Mouse (Mus musculus): Measurements from ENCODE around the gene Pptc7.
A peak's percentile ranks its signal among the peaks of the same experiment; 100 is the strongest.

The Pptc7 gene

DNA sequence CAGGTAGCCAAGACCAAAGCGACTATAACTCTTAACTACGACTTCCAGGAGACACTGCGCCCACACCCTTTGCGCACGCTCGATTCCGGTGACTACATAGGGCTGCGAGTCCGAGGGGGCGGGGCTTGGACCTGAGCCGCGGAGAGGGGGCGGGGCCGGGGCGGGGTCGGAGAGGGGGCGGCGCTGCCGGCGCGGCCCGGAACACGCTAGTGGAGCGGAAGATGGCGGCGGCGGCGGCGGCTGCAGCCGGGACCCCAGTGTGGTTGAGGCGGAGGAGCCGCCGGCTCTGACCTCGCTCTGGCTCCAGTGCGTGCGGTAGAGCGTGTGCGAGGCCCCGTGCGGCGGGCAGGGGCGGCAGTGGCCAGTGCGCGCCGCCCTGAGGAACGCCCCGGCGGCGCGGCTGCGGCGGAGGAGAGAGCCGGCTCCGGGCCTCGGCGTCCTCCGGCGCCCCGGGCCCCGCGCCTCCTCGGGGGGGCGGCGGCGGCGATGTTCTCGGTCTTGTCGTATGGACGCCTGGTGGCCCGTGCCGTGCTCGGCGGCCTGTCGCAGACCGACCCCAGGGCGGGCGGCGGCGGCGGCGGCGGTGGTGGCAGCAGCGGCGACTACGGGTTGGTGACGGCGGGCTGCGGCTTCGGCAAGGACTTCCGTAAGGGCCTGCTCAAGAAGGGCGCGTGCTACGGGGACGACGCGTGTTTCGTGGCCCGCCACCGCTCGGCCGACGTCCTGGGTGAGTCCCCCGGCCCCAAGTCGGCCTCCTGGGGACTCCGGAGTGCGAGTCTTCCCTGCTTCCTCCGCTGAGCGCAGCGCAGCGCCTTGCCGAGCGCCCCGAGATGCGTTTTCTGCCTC lies at the start of gene Pptc7:
Gene Pptc7 (plus strand): TSS at position 183 of the 846 bp plus-strand sequence.
- peak; percentile 92 for DNase-seq (ENCODE audit: extremely low spot score)

DNA sequence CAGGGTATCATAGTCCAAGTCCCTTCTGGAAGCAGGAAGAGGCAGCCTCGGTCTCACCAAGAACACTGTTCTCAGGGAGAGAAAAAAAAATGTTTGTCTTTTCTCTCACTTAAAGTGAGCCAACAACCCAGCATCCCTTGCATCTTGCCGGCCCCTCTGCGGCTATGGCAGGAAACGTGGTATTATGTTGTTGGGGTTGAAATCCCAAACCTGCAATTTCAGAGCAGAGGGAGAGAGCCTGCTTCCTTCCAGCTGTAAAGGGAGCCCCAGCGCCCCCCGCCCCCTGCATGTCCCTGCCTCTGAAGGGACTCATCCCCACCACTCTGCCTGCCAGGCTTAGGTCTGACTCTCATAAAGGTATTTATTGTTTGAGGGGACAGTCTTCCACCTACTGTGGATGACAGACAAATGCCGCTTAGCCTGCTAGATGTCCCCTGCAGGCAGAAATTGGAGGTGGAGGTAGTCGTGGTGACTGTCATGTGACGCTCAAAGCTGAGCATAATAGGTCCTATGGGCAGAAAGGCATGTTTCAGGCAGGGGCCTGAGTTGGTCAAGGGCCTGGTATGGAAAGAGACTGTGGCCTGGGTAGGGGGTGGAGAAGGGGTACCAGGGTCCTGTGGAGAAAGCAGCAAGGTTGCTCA lies 48.8 kb upstream of the Pptc7 start:
- DNase-seq (ENCODE audit: extremely low spot score) = no peak

DNA sequence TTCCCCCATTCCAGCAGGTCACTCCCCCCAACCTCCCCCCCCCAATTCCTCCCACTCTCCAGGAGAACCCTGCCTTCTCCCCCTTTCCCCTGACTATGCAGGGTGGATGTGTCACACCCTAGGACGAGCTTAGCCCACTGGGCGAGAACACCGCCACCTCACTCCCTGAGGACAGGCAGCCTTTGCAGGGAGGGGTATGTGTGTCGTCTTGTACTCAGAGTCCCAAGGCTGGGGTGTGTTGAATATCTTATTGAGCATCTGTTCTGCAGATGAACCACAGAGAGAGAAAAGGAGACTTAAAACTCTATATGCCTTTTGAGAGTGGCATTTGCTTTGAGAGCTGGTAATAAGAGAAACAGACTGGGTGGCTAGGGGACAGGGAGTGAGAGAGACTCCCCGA lies 47.0 kb upstream of the Pptc7 start:
- no peak for DNase-seq (ENCODE audit: extremely low spot score)

DNA sequence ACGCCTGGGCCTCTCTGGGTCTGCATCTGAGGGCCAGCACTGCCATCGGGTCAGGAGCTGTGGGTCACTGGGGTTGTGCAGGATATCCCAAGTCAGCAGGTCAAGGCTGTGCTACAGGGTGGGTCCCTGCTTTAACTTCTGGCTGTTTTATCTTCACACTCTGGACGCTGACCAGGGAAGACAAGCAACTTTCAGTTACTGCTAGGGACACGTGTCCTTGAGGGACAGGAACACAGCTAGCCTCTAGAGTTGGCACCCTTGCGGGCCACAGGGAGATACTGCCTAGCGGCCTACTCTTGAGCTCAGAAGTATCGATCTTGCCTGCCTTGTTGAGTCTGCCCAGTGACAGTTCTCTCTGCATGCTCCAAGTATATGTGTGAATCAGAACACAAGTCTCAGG lies 44.5 kb upstream of the Pptc7 start:
- no peak for DNase-seq (ENCODE audit: extremely low spot score)

DNA sequence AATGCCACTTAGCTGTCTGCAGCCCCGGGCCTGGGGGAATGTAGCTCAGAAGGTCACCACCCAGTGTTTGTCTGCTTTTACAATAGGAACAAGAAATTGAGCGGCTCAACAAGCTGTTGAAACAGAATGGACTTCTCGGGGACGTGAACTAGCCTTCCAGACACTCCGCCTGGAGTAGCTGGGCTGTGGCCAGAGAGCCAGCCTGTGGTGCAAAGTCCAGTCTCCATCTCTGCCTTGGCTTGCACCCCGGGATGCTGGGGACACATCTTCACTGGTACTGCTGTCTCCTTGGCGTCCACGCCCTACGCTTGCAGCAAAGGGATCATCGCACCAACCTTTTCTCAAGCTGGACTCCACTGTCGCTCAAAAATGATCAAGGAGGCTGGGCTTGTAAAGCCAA lies 43.6 kb upstream of the Pptc7 start:
- no peak for DNase-seq (ENCODE audit: extremely low spot score)

DNA sequence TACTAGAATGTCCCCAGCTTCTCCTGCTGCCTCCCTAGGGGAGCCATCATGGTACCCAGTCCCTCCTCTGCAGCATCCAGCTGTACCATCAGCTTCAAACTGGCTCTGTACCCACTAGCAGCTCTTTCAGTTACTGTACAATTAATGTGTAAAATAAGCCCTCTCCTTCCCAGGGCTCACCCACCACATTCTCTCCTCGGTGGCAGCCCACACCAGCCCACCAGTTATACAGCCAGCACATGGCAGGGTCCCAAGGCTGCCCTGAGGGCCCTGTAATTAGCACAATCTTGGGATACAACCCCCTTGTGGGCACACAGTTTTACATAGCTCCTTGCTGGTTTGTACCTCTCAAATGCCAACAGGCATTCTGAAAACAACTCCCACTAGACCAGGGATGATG lies 43.2 kb upstream of the Pptc7 start:
- no peak for DNase-seq (ENCODE audit: extremely low spot score)

DNA sequence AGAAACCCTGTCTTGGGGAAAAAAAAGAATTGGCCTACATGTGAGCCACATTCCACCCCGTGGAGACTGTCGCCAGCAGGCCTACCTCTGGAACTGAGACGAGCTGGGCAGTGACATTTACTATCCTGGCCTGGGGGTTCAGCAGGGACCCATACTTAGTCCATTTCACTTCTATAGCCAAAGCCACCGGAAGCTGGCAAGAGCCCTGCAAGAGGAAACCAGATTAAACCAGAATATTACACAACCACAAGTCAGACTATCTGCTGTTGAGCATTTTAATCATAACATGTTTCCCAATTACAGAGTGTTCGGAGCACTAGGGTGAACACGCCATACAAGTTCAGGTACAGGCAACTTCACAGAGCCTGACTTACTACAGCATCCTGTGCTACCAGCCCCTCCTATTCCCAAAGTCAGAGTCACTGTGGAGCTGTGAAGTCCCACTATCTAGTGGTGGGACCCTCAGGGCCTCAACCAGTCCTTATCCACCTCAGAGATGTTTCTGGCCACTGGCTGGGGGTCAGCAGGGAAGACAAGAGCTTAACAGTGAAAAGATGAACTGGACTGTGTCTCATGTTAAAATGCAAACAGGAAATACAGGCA lies 41.5 kb upstream of the Pptc7 start:
- DNase-seq (ENCODE audit: extremely low spot score) = no peak

DNA sequence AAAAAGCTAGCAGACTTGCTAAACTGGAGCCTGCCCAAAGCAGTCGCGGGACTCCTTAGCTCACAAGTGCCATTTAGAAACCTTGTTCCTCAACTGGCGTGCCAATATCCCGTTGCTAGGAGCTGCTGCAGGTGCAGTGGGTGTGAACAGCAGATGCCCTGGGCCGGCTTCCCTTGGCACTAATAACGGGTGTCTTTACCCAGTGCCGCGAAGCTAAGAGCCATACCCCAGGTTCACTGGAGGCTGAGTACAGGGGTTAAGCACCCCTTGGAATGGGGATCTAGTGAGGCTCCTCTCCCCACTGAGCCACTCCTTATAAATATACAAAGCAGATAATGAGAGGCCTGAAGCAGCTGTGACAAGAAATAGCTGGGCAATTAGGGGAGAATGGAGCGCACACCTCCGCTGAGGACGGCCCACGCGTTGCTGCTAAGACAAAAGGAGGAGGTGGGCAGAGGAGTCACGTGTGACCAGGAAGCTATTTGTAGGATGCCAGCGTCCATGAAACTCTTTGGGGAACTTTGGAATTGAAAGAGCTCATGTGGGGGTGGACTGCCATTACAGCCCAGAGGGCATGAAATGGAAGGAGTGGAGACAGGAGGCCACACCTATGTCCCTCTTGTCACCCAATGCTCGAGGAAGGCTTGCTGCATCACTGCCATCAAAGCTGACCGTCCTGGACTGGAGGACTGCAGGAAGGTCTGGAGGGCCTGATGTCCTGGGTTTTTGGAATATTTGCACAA lies 40.2 kb upstream of the Pptc7 start:
- no peak for DNase-seq (ENCODE audit: extremely low spot score)

DNA sequence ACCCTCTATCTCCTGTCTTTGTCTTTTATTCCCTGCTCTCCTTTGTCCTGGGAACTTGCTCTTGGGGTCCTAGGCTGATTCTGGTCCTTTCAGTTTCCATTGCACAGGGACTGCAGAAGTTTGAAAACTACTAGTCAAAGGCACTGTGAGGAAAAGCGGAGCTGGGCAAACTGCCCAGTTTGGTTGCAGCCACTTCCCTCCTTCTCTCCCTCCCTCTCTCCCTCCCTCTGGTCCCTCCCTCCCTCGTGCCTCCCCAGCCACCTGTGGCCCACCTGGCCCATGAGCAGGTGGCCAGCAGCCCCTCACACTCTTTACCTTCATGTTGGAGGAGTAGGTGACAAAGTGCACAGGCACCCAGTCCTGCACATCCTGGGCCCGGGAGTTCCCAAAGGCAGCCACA lies 39.0 kb upstream of the Pptc7 start:
- no peak for DNase-seq (ENCODE audit: extremely low spot score)

DNA sequence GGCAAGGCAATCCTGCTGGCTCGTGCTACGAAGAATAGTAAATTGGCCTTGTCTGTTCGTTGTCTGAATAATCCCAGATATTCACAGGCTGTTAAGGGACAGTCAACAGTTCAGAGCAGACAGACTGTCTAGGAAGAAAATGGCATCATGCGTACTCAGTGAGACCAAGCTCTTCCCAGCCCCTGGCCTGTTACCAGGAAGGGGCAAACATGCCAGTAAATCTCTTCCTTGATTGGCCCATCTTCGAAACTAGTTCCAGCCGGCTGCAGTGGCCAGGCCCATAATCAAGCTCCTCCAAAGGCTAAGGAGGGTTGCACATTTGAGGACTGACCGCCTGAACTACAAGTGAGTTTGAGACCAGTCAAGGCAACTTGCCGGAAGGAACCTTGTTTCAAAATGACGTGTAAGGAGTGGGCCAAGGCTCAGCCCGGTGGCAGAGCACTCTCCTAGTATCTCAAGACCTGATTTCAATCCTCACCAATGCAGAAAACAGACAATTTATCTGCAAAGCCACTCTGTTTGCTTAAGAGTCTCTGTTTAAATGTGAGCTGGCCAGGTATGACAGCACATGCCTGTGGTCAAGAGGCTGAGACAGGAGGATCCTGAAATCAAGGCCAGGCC lies 37.5 kb upstream of the Pptc7 start:
- DNase-seq (ENCODE audit: extremely low spot score) = no peak

DNA sequence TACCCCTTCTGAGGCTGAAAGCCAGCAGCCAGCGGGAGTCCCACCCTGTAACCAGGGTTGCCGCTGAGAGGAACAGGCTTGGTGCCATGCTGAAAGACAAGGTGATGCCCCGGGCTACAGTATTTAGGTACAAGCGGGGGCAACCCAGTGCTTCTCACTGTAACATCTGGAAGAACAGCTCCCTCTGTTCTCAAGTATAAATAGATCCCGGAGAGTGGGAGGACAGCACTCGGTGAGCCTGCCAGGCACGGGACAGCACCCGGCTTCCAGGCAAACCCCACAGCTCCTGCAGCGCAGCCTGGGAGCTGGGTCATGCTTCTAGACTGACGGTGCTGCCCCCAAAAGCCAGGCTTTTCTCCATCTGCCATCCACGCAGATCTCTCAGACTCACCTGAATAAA lies 36.6 kb upstream of the Pptc7 start:
- DNase-seq (ENCODE audit: extremely low spot score) = no peak

DNA sequence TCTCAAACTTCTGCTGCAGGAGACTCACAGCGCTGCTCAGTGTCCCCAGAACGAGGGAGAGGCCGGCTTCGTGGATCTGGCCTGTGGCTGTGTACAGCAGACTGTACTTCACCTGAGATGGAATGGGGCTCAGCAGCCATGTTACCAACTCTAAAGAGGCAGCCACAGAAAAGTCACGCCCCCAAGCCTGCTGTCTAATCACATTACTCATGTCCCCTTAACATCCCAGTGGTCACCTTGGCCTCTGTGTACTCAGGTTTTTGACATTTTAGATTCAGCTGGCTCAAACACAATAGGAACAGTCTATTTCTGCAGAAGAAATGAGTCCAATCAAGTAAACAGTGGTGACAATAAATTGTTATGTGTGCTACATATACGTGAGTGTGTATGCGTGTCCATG lies 36.2 kb upstream of the Pptc7 start:
- no peak for DNase-seq (ENCODE audit: extremely low spot score)

DNA sequence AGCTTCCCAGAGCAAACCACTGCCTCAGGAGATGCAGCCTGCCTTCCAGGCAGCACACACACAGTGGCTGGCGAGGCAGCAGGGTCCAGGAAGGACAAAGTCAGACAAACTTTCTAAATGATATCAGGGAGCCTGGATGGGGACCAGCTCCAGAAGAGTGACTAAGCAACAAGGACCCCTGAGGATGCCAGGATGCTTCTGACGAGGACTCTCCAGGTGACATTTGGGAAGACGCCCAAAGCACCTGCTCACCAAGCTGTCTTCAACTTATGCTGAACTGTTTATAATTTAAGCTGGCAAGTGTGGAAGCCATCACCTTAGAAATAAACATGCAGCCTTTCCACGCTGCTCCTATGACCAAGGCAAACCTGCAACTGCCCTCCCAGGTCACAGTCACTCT lies 34.9 kb upstream of the Pptc7 start:
- no peak for DNase-seq (ENCODE audit: extremely low spot score)

DNA sequence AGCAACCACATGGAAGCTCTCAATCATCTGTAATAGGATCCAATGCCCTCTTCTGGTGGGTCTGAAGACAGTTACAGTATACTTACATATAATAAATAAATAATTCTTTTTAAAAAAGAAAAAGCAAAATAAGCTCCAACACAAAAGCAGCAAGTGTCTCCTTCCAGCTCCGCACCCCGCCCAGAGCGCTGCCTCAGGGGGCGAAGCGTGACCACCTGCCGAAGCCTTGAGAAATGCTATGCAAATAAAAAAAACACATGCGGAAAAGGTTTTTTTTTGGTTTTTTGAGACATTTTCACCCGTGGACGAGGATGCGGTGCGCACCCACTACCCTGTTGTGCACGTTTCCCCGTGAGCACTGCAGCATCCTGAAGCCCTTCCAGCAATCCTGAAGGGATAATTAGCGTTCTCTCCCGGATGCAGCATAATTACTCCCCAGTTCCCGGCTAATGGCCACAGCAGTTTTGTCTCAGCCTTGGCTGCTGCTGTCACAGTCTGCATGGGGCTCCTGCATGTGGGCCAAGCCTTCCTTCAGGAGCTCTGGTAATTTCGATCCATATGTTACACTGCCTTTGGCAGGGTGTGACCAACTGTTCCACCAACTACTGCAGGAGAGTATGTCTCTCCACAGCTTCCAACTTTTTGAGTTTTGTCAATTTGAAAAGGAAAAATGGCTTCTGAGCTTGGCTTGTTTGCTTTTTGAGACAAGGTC lies 32.1 kb upstream of the Pptc7 start:
- DNase-seq (ENCODE audit: extremely low spot score) = no peak

DNA sequence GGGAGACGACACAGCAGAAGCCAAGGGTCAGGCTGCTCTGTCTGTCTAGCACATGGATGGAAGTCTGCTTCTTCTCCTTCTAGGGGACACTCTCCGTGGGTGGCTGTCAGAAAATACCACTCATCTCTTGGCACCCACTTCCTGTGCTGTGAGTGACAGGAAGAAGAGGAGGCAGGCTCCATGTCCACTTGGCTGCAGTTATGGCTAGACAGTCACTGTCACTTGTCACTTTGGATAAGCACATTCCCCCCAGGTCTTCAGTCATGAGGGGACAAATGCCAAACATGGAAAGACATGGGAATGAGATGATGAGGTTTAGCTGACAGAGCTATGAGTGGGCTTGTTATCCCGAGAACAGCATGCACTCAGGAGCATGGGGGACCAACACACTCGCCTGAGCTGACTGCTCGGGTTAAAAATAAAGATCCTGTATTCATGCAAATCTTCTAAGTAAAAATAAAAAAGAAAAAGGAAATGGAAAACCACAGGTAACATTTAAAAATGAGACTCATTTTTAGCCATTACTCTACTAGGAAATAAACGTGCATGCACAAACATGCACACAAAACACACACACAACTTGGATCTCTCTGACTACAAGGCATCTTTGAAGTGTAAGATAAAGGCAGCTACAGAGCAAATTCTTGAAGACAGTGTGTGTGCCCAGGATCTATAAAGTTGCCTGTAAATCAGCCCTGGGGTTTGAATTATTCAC lies 26.0 kb upstream of the Pptc7 start:
- DNase-seq (ENCODE audit: extremely low spot score) = no peak

DNA sequence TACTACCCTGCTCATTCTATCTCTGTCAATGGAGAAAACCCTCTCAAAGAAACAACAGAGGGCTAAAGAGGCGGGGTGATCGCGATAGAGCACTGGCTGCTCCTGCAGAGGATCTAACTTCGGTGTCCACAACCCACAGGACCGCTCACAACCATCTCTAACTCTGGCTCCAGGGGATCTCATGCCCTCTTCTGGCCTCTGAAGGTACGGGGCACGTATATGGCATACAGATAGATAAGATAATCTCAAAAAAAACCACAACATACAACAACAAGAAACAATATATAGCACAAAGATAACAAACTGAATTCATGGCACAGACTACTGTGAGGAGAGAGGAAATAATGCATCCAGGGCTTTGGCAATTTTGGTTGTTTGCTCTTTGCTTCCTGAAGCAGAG lies 22.1 kb upstream of the Pptc7 start:
- no peak for DNase-seq (ENCODE audit: extremely low spot score)

DNA sequence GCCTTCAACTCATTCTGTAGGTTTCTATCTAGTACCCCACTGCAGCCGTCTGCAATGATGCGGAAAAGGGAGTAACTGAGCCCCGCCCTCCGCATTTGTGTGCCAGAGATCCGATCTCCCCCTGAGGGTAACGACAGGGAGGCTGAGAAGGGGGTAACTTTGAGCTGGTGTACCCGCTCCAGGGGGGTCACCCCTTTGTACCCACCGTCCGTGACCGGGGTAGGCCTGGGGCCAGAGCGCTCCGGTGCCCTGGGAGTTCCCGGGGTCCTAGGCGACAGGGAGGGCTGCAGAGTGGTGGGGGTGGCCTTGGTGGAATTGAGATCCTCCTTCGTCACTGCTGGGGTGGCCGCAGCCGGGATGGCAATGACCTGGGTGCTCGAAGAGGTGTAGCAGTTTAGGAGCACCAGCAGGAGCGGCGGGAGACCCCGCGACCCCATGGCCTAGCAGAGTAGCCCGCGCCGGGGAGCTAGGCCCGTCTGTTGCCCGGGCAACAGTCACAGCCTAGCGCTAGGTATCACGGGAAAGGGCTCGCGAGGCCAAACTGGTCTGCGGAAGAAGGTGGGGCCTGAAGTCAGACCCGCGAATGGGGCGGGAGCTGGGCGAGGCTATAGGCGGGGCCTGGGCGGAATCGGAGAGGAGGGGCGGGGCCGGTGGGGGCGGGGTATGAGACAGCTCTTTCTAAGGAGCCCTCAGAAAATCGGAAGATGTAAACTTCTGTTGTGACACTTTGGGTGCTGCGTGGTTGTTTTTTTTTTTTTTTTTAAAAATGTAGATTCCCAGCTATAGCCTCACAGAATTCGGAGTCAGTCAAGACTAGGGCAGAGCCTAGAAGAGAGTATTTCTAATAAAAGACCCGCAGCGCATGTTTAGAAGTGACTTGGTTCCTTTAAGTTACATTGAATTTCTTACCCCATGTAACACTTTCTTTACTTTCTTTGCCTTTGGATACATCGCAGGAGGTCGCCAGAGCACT lies 19.9 kb upstream of the Pptc7 start, which contains the start of gene Tctn1:
Gene Tctn1 (minus strand): TSS at position 528 of the 973 bp plus-strand sequence.
- DNase-seq (ENCODE audit: extremely low spot score) = peak; percentile 96

DNA sequence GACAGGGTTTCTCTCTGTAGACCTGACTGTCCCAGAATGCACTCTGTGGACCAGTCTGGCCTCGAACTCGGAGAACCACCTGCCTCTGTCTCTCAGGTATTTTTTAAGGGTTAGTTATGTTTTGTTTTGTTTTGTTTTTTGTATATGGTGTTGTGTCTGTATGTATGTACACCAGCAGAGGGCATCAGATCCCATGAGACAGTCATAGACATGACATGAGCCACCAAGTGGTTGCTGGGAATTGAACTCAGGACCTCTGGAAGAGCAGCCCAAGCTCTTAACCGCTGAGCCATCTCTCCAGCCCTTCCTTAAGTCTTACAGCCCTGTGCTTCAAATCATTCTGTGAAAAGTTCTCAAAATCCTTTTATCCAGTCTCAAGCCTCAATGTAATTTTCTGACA lies 19.0 kb upstream of the Pptc7 start:
- DNase-seq (ENCODE audit: extremely low spot score) = no peak

DNA sequence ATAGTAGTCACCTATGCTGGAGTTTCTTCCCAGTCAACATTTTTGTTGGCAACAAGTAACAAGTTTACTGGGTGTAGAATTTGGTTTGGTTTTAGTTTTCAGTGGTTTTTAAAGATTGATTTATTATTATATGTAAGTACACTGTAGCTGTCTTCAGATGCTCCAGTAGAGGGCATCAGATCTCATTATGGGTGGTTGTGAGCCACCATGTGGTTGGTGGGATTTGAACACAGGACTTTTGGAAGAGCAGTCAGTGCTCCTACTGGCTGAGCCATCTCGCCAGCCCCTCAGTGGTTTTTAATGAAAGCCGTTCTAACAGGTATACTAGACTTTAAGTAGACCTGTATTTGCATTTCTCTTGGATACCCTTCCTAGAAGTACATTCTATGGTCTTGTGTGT lies 18.2 kb upstream of the Pptc7 start:
- DNase-seq (ENCODE audit: extremely low spot score) = no peak
